Mouse (Mus musculus) hindbrain, embryonic 16.5 days (tissue): ENCODE measurements around the gene Irf4. TPM values are rescaled to one million over a fixed set of nuclear protein-coding genes. Genes with fewer than 3 reads are reported as not detected.

Experiments used
- ATAC-seq: fragments of 200-750 bp; cut with Nextera tagmentation; 2 replicates; pipeline ENCODE4 v1.8.0; 2017; ENCODE audit warnings: moderate TSS enrichment, moderate library complexity
- H3K27ac ChIP-seq: fragments of 300-500 bp; sonication (generic); 2 replicates; pipeline ENCODE4 v1.5.1; 2014; ENCODE audit warnings: low read depth, mild to moderate bottlenecking, control low read depth, low read length, moderate library complexity
- H3K27me3 ChIP-seq: fragments of 300-500 bp; sonication (generic); replicated peaks from 2 replicates; pipeline ENCODE4 v1.6.1; 2014; ENCODE audit warnings: low read length; ENCODE audit not compliant: control insufficient read depth, insufficient read depth
- H3K36me3 ChIP-seq: fragments of 300-500 bp; sonication (generic); 2 replicates; pipeline ENCODE4 v1.6.1; 2014; ENCODE audit warnings: mild to moderate bottlenecking, low read length, moderate library complexity, mixed read lengths; ENCODE audit not compliant: control insufficient read depth, insufficient read depth
- H3K4me1 ChIP-seq: fragments of 300-500 bp; sonication (generic); 2 replicates; pipeline ENCODE4 v1.6.1; 2014; ENCODE audit warnings: low read depth, low read length; ENCODE audit not compliant: control insufficient read depth, insufficient read depth
- H3K4me2 ChIP-seq: fragments of 300-500 bp; sonication (generic); 2 replicates; pipeline ENCODE4 v1.6.1; 2014; ENCODE audit warnings: mild to moderate bottlenecking, low read length, control low read depth, moderate library complexity
- H3K4me3 ChIP-seq: fragments of 300-500 bp; sonication (generic); 2 replicates; pipeline ENCODE4 v1.5.1; 2014; ENCODE audit warnings: mild to moderate bottlenecking, low read length, control low read depth, moderate library complexity
- H3K9ac ChIP-seq: fragments of 300-500 bp; sonication (generic); 2 replicates; pipeline ENCODE4 v1.6.1; 2014; ENCODE audit warnings: low read depth, mild to moderate bottlenecking, control low read depth, low read length, moderate library complexity
- H3K9me3 ChIP-seq: fragments of 300-500 bp; sonication (generic); 2 replicates; pipeline ENCODE4 v1.6.1; 2014; ENCODE audit warnings: mild to moderate bottlenecking, low read length, moderate library complexity; ENCODE audit not compliant: control insufficient read depth
- whole genome bisulfite sequencing: fragments of 180-500 bp; shearing (Covaris S2); extraction: QIAGEN DNeasy Blood & Tissue Kit; methylation state at CpG from one replicate; pipeline ENCODE4 v1.1.7; 2014; 5-methylcytosine and 5-hydroxymethylcytosine counted together
- polyA plus RNA-seq: library from polyadenylated mRNA; unstranded; fragments of >200 nt; fragmentation: Nextera tagmentation; extraction: Ambion mirVana; gene quantifications from 2 replicates; pipeline ENCODE4 v1.2.1, GENCODE M21; 2015

Gene Irf4
- polyA plus RNA-seq, 1 experiment from 2014 or later = 0.20 TPM

DNA sequence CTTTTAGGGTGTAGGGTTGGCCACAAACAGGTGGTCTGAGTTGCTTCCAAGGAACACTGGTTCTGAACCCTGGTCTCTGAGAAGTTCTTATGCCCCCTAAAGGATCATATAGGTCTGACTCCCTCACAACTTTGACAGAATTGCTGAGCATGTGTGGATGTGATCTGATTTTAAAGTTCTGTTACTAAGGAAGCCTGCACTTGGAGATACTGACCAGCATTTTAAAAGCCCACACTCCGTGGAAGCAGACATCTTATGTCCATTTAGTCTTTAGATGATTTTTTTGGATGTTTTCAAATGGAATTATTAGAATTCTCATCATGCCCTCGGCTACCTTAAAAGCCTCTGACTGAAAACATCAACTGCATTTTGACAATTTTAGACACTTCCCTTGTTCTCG is 6.6 kb downstream of the Irf4 start:
- H3K4me2 ChIP-seq = no peak overlapping the region
- no peak overlapping the region for H3K4me3 ChIP-seq
- H3K4me1 ChIP-seq = peaks cover 3% of the 10 kb centered on the region
- ATAC-seq = no peak
- WGBS = 72% methylated on average over 3 of the region's 3 CpGs
- no peak overlapping the region for H3K27ac ChIP-seq
- H3K9me3 ChIP-seq = no peaks in the 10 kb centered on the region
- no peak overlapping the region for H3K9ac ChIP-seq
- peaks cover 17% of the 10 kb centered on the region for H3K27me3 ChIP-seq
- H3K36me3 ChIP-seq = no peaks in the 10 kb centered on the region

DNA sequence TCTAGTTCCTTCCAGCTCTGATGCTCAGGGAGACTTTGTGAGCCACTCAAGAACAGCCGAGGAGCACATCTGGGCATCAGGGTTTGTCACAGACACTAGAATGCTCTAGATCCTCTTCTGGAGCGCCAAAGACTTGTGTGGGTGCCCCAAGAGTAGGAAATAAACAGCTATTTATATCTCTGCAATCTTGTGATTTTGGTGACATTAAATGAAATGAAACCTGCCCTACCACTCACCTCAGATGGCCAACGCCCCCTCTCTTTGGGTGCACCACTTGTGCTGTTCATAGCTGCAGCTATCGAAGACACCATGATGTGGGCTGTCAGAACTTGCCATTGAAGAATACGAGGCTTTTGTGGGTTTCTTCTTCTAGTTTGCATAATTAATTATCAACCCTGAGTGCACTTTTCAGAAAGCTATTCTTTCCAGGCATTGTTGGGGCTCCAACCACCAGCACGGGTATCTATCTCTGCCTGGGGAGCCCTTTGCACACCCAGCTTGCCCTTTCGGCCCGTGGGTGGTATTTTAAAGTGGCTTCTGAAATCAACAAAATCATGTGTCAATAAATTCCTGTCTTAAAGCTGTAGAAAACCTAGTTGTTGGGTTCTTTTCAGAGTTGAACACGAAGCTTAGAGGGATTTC is 7.1 kb downstream of the Irf4 start:
- ATAC-seq = no peak
- no peak overlapping the region for H3K4me2 ChIP-seq
- H3K9me3 ChIP-seq = no peaks in the 10 kb centered on the region
- H3K27ac ChIP-seq = no peak overlapping the region
- H3K27me3 ChIP-seq = peaks cover 12% of the 10 kb centered on the region
- H3K4me1 ChIP-seq = no peaks in the 10 kb centered on the region
- WGBS = 69% methylated on average over 9 of the region's 9 CpGs
- H3K36me3 ChIP-seq = no peaks in the 10 kb centered on the region
- no peak overlapping the region for H3K4me3 ChIP-seq
- H3K9ac ChIP-seq = no peak overlapping the region

DNA sequence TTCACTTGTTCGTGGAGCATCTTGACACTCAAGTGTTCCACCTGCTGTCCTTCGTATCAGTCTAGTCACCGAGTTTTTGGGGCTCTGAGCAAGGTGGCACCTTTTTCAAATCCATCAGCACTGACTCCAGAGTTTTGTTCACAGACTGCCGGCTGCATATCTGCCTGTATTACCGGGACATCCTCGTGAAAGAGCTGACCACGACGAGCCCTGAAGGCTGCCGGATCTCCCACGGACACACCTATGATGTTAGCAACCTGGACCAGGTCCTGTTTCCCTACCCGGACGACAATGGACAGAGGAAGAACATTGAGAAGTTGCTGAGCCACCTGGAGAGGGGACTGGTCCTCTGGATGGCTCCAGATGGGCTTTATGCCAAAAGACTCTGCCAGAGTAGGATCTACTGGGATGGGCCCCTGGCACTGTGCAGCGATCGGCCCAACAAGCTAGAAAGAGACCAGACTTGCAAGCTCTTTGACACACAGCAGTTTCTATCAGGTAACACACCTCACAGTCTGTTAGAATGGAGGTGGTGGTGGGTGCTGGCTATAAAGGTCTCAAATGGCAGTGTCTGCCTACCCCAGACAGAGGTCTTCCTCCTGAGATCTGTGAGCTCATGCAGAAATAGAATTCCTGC is 8.4 kb downstream of the Irf4 start:
- Histone ChIP-seq H3K27me3 (no peaks in the 10 kb centered on the region), H3K9ac (no peak overlapping the region), H3K4me3 (no peak overlapping the region), H3K36me3 (no peaks in the 10 kb centered on the region), H3K9me3 (no peaks in the 10 kb centered on the region), H3K4me2 (no peak overlapping the region), H3K27ac (no peak overlapping the region), H3K4me1 (no peaks in the 10 kb centered on the region)
- ATAC-seq = no peak
- WGBS = 86% methylated on average over 14 of the region's 14 CpGs

DNA sequence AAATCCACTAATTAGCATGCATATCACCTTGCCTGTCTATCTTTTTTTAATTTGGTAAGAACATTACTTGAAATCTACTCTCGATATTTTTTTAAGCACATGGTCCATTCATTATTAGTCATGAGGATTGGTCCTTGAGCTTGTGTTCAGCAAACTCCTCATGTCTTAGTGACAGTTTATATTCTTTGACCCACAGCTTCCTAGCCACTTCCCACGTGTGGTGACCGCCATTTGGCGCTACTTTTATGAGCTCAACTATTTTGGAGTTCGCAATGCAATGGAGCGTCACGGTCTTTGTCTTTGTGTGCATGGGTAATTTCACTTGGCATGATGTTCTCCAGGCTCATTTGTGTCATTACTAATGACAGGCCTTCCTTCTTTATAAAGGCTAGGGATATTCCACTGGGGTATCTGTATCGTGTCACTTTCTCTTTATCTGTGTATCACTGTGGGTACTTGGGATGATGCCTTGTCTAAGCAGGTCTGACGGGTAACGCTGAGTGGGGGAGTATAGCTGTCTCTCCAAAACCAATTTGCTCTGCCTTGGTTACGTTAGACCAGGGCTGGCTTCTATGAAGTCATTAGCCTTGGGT is 9.9 kb downstream of the Irf4 start:
- H3K9ac ChIP-seq = no peak overlapping the region
- WGBS = 78% methylated on average over 11 of the region's 11 CpGs
- H3K9me3 ChIP-seq = no peaks in the 10 kb centered on the region
- H3K4me3 ChIP-seq = no peak overlapping the region
- no peak for ATAC-seq
- no peak overlapping the region for H3K27ac ChIP-seq
- no peaks in the 10 kb centered on the region for H3K36me3 ChIP-seq
- H3K27me3 ChIP-seq = no peaks in the 10 kb centered on the region
- H3K4me2 ChIP-seq = no peak overlapping the region
- no peaks in the 10 kb centered on the region for H3K4me1 ChIP-seq

DNA sequence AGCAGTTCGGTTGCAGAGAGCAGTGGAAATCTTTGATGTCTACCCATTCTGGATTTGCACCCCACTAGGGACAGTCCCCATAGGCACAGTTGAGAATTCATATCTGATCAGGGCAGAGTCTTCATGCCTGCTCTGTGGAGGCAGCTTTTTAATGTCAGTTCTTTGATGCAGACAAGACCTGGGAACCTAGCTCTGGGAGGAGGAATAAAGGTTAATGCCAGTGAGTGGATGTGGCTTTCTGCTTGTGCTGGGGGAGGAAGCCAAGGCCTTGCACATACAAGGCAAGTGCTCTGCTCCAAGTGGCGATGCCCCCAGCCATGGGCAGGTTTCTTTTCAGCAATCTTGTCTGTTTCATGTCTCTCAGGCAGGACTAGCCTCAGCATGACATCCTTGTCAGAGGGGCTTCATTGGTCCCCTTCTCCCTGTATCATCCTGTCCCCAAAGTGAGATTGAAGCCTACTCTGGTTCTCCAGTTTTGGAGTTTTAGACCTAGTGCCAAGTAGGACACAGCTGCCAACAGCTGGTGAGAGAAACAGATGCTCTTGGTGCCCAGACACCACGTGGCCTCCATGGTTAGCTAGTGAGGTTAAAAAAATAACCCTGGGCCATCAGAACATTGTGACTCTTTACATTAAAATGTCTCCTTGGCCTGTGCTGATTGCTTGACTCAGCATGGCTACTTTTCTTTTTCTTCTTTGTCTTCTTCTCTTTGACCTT is 11.5 kb downstream of the Irf4 start:
- no peaks in the 10 kb centered on the region for H3K36me3 ChIP-seq
- H3K9ac ChIP-seq = no peak overlapping the region
- no peak overlapping the region for H3K4me3 ChIP-seq
- H3K4me1 ChIP-seq = no peaks in the 10 kb centered on the region
- no peaks in the 10 kb centered on the region for H3K27me3 ChIP-seq
- no peak for ATAC-seq
- no peaks in the 10 kb centered on the region for H3K9me3 ChIP-seq
- WGBS = 77% methylated on average over 3 of the region's 3 CpGs
- no peak overlapping the region for H3K4me2 ChIP-seq
- H3K27ac ChIP-seq = no peak overlapping the region

DNA sequence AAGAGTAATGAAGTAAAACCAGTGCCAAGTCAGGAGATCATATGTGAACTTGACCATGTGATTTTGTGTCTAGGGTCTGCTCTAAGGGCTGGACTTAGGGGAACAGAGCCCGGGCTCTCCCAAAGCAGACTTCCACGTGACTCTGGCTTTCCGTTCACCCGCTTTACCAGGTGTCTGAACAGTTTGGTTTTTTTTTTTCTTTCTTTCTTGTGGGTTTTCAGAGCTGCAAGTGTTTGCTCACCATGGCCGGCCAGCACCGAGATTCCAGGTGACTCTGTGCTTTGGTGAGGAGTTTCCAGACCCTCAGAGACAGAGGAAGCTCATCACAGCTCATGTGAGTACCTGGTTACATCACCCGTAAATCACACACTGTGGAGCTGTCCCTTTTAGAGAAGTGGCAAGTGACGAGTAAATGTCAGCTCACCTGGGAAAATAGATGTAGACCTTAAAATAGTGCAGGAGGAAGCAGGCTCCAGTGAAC is 12.2 kb downstream of the Irf4 start:
- H3K9me3 ChIP-seq = no peaks in the 10 kb centered on the region
- WGBS = 86% methylated on average over 8 of the region's 8 CpGs
- H3K4me1 ChIP-seq = no peaks in the 10 kb centered on the region
- no peak overlapping the region for H3K4me3 ChIP-seq
- no peak for ATAC-seq
- H3K27ac ChIP-seq = no peak overlapping the region
- H3K4me2 ChIP-seq = no peak overlapping the region
- H3K27me3 ChIP-seq = no peaks in the 10 kb centered on the region
- no peaks in the 10 kb centered on the region for H3K36me3 ChIP-seq
- H3K9ac ChIP-seq = no peak overlapping the region

DNA sequence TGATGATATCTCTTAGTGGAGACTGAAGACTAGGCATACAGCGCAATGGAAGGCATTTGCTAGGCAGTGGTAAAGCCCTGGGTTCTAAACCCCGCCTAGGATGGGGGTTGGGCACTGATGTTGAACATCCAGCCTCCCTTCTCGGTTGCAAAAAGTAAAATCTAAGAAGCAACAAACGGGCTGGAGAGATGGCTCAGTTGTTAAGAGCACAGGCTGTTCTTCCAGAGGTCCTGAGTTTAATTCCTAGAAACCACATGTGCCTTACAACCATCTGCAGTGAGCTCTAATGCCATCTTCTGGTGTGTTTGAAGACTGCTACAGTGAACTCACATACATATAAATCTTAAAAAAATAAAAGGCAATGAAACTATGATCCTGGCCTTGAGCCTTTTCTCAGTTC is 13.2 kb downstream of the Irf4 start:
- ATAC-seq = no peak
- 87% methylated on average over 4 of the region's 4 CpGs for WGBS
- Histone ChIP-seq H3K27me3 (no peaks in the 10 kb centered on the region), H3K4me1 (no peaks in the 10 kb centered on the region), H3K4me3 (no peak overlapping the region), H3K9ac (no peak overlapping the region), H3K4me2 (no peak overlapping the region), H3K27ac (no peak overlapping the region), H3K36me3 (no peaks in the 10 kb centered on the region), H3K9me3 (no peaks in the 10 kb centered on the region)

DNA sequence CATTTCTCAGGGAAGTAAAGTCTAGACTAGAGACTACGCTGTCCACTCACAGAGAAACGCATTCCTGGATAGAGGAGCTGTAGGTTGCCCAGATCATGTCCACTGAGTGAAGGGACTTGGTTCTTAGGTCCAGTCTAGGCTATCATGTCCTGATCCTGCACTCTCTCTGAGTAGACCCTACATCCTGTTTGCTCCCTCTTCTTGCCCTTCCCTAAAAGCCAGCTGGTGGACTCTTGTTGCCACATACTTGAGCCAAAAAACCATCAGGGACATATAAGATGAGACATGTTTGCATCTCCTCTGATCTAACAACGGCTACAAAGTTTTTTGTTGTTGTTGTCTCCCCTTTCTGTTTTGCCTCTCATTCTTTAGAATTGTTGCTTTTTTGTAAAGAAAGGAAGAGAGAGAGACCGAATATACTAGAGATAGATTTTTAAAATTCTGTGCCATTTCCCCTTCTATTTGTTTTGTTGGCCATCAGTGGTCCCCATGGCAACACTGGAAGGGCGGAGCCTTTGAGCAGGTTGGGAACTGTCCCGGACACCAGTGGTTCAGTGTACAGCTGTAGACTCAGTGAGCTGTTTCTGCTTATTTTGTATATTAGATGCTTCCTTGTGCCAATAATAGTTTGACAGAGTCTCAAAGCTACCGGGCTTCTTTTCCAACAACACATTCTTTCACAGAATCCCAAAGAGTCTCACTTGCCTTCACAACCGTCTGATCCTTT is 15.2 kb downstream of the Irf4 start:
- H3K4me3 ChIP-seq = no peak overlapping the region
- WGBS = 83% methylated on average over 8 of the region's 8 CpGs
- no peak overlapping the region for H3K4me2 ChIP-seq
- H3K27ac ChIP-seq = no peak overlapping the region
- H3K4me1 ChIP-seq = no peaks in the 10 kb centered on the region
- H3K27me3 ChIP-seq = no peaks in the 10 kb centered on the region
- H3K36me3 ChIP-seq = no peaks in the 10 kb centered on the region
- H3K9ac ChIP-seq = no peak overlapping the region
- no peaks in the 10 kb centered on the region for H3K9me3 ChIP-seq
- ATAC-seq = no peak
